Mouse (Mus musculus): ENCODE data around the gene Rdh16f1.
"Not testable (repeated sequence)": the region's sequence is repeated elsewhere in the genome, so short reads cannot be mapped to it uniquely, and the experiment has no call there.

Rdh16f1 gene

GRCm38 (mm10) chr10:127748847-127749612 lies 10.6 kb upstream of the Rdh16f1 start:
- CTCF ChIA-PET = no interaction called here

DNA sequence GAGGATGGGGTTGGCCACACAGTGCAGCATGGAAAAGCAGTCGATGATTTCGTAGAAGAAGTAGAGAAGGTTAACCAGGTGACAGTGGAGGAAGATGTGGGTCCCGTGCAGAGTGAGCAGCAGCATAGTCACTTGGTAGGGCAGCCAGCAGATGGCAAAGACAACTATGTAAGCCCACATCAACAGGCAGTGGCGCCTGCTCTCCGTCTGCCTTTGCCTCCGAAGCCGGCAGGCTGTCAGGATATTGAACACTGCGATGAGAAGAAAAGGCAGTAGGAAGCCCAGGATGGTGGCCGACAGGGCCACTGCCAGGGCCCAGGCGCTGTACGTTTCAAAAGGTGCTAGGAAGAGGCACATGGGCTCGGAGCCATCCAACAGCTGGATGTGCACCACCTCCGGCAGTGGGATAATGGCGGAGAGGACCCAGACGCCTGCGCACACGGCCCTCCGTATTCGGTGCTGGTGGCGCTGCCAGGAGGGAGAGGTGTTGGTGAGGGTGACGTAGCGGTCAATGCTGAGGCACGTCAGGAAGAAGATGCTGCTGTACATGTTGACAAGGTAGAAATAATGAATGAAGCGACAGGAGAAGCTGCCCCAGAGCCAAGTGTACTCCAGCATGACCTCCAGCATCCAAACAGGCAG lies 9.3 kb upstream of the Rdh16f1 start:
- CTCF ChIA-PET = no interaction called here

- CTCF ChIA-PET = no interaction called here
Measured at GRCm38 (mm10) chr10:127751548-127751947, 8.0 kb upstream of the Rdh16f1 start, which contains the start of gene Gpr182. TSS of gene Gpr182 (minus strand) at chr10:127751732.

GRCm38 (mm10) chr10:127754566-127755166 lies 4.9 kb upstream of the Rdh16f1 start:
- CTCF ChIA-PET = interaction anchor here (0.5 kb wide), 1 partner anchor 219 kb away, joined by 3 read pairs; no protein-coding TSS in a partner anchor

DNA sequence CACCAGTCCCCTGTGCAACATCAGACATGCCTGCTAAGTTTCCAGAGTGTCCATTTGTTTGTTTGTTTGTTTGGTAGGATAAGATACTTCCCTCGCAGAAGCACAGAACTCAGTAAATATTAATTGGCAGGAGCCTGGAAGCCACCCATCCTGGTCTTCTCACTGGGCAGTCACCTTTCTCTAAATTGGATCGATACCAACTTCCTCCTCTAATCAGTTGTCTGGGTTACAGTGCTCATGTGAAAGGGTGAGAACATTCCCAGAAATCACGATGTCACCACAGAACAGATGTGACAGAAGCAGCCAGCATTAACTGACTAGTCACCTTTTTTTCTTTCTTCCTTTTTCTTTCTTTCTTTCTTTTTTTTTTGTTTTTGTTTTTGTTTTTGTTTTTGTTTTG lies 4.3 kb upstream of the Rdh16f1 start:
- CTCF ChIA-PET = no interaction called here

- CTCF ChIA-PET = no interaction called here
Measured at GRCm38 (mm10) chr10:127755770-127756468, 3.7 kb upstream of the Rdh16f1 start.

- CTCF ChIA-PET = not testable (repeated sequence)
Measured at GRCm38 (mm10) chr10:127762926-127763325, 3.3 kb downstream of the Rdh16f1 start.

DNA sequence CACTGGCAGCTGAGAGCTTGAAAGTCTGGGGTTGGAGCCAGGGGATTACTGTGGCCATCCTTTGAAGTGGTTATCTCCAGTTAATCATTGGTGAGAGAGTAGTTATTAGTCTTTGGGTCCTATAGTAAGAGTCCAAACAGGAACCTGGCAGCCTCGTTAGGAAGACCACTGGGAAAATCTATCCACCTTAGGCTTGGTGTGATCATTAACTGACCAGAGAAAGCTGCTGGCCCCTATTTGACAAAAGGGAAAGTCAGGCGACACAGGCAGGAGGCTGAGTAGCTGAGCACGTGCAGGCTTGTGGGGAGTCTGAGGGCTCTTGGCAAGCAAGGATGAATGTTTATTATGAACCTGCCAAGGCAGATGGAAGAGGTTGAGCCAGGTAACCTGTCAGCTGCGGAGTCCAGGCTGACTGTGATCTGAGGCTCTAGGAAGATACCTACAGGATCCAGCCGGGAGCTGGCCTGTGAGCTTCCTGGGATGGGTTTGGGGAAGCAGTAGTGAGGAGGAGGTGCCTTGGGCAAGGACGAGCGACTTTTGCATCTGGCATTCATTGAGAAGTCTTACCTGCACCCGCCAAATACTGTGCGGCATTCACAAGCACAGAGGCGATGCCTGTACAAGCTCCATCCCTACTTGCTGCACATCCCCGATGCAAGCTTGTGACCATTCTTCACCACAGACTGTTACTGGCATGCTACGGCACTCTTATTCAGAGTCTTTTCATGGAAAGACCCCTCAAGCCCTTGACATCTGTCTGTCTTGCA lies 4.5 kb downstream of the Rdh16f1 start:
- CTCF ChIA-PET = interaction anchor here (0.7 kb wide), 1 partner anchor 1332 kb away, joined by 13 read pairs; no protein-coding TSS in a partner anchor

- CTCF ChIA-PET = no interaction called here
Measured at GRCm38 (mm10) chr10:127766564-127766963, 7.0 kb downstream of the Rdh16f1 start.

- CTCF ChIA-PET = interaction anchor here (0.5 kb wide), 1 partner anchor 1135 kb away, joined by 9 read pairs; no protein-coding TSS in a partner anchor
Measured at GRCm38 (mm10) chr10:127776011-127776410, 16.4 kb downstream of the Rdh16f1 start, which contains the start of gene Rdh9. TSS of gene Rdh9 (plus strand) at chr10:127776386.

DNA sequence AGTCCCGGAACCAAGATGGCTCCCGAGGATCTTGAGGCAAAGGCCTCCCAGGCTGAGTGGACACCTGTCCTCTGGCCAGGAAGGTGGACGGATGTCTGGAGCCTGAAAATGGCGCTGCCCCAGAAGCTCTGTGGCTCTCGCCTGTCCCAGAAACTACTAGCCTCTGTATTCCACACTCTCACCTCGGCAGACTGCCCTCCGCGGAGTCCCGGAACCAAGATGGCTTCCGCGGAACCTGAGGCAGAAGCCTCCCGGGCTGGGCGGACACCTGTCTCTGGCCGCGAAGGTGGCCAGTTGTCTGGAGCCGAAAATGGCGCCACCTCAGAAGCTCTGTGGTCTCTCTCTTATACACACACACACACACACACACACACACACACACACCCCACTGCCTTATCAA lies 22.7 kb downstream of the Rdh16f1 start:
- CTCF ChIA-PET = not testable (repeated sequence)

DNA sequence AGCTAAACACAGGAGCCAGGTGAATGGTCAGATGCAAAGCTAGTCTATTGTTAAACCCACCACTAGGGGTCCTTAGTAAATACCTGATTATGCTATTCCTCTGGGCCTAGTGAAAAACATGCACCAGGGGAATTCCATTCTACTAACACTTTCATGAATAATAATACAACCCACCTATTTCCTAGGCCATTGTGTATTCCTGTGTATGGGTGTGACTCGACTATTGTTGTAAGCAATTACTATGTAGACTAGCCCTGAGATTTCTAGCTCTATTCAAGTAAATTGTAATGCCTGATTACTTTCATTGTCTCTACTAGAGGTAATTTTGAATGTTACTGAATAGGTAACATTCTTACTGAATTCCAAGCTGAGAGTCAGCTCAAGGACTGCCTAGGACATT lies 25.8 kb downstream of the Rdh16f1 start:
- CTCF ChIA-PET = not testable (repeated sequence)

DNA sequence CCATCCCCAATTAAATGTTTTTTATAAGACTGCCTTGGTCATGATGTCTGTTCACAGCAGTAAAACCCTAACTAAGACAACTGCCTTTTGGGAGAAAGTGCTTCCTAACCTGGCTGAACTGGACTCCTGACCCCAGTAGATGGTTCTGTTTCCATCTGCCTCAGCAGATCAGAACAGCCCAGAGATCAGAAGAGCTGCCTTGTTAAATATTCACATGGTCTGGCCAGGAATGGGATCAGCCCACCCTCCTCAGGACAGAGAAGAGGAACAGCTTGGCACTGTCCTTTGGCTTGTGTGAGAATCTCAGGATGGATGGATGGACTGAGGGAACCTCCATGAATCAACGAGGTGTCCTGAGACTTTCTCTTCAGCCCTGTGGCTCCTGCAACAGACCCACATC lies 39.7 kb downstream of the Rdh16f1 start:
- CTCF ChIA-PET = no interaction called here

GRCm38 (mm10) chr10:127800891-127801290 lies 41.3 kb downstream of the Rdh16f1 start, which contains the start of gene Rdh16:
TSS of gene Rdh16 (plus strand) at chr10:127801152.
- CTCF ChIA-PET = no interaction called here

DNA sequence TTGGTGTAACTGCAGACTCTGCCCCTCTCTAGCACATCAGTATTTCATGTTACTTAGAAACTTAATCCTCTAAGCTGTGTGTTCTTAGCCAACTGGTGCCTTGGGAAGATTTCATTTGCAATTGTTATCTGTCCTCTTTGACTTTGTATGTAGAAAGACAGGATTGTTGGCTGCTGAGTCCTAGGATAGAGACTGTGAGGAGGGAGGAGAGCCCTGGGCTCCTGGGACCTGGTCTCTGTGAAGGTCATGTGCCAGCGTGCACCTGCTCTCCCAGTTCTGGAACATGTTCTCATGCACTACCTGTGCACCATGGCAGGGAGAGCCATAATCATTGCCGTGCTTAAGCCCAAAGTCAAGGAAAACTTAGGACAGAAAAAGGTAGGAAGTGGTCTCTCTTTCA lies 42.0 kb downstream of the Rdh16f1 start:
- CTCF ChIA-PET = no interaction called here

DNA sequence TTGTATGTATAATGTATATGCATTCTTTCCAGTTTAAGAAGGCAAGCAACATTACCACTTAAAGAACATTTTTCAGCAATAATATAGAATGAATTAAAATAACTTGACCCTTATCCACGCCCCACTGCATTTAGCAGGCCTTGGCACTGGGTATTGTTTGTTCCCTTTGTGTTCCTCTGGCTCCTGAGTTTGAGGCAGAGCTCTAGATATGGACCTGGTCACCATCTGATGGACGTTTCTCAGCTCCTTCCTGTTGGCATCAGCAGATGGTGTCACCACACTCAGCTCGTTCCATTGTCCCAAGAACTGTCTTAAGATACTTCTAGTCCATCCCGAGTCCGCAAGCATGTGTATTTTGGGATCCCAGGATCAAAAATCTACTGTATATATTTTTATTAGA lies 42.6 kb downstream of the Rdh16f1 start:
- CTCF ChIA-PET = no interaction called here

- CTCF ChIA-PET = no interaction called here
Measured at GRCm38 (mm10) chr10:127804416-127804815, 44.8 kb downstream of the Rdh16f1 start.

- CTCF ChIA-PET = no interaction called here
Measured at GRCm38 (mm10) chr10:127815888-127816287, 56.3 kb downstream of the Rdh16f1 start.

GRCm38 (mm10) chr10:127817268-127817910 lies 57.8 kb downstream of the Rdh16f1 start:
- CTCF ChIA-PET = not testable (repeated sequence)

GRCm38 (mm10) chr10:127821806-127822205 lies 62.2 kb downstream of the Rdh16f1 start:
- CTCF ChIA-PET = not testable (repeated sequence)

- CTCF ChIA-PET = no interaction called here
Measured at GRCm38 (mm10) chr10:127825386-127825785, 65.8 kb downstream of the Rdh16f1 start.
